Comparison of ENCODE assay signal across 11 mouse cellular contexts in the genomic region with DNA sequence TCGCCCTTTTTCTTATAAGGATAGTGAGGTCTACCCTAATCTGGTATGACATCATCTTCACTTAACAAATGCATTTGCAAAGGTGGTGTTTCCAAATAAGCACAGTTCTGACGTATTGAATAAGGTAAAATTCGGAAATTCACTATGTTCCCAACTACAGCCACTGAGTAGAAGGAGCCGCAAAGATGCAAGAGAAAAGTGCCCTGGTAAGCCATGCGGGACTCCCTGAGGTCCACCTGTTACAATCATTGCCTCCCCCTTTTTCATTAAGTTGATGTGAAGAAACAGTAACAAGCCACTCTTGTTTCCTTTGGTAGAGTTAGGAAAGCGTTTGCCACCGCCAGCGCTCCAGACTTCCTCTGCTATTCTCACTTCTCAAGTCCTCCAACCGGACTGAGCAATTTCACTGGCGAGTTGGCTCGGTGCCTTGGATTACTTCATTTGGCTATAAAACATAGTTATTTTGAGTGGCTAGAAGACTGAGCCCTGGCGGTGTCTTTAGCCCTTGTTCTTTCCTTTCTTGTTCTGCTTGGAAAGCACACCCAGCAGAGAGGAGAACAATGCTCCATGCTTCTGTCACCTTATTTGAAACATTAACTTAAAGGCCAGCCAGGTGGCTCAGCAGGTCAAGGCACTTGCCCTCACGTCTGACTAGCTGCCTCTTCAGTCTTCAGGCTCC. TPM values are rescaled to one million over a fixed set of nuclear protein-coding genes. Genes with fewer than 3 reads are reported as not detected.
A peak's percentile ranks its signal among the peaks of the same experiment; 100 is the strongest.
DNase-seq lines count a peak whose midpoint lies in the region; ATAC-seq and TF ChIP-seq lines count a peak whose summit lies in the region.
"Had no signal": no experiment of that assay in that cellular context is flagged by ENCODE, and none has a peak within 500 bp of the region (broad histone marks: within the 10 kb centered on the region; RNA-seq: fewer than 3 reads in every experiment).

No protein-coding gene starts in this region.

- no peaks in the 10 kb centered on the region for H3K27me3 ChIP-seq in heart, adult 2 months (ENCODE audit: control insufficient read depth, insufficient read depth, low read length)
- no peaks in the 10 kb centered on the region for H3K27me3 ChIP-seq in heart, embryonic 11.5 days (ENCODE audit: control insufficient read depth, insufficient read depth, low read length)
- H3K27me3 ChIP-seq in kidney, embryonic 15.5 days = no peaks in the 10 kb centered on the region
- H3K27me3 ChIP-seq: neural tube, embryonic 12.5 days had no signal

- H3K4me2 ChIP-seq in heart, embryonic 11.5 days = no peak overlapping the region
- H3K4me2 ChIP-seq in kidney, embryonic 15.5 days = peak overlapping the region; percentile 23
- H3K4me2 ChIP-seq: neural tube, embryonic 12.5 days had no signal

- H3K36me3 ChIP-seq in heart, adult 2 months (ENCODE audit: control insufficient read depth, insufficient read depth, low read length) = no peaks in the 10 kb centered on the region
- H3K36me3 ChIP-seq in heart, embryonic 11.5 days (ENCODE audit: control insufficient read depth, insufficient read depth, low read length) = no peaks in the 10 kb centered on the region
- H3K36me3 ChIP-seq in kidney, embryonic 15.5 days = no peaks in the 10 kb centered on the region
- H3K36me3 ChIP-seq: G1E; neural tube, embryonic 12.5 days had no signal

- DNase-seq in heart, adult 2 months = peak; percentile 74 to 84
- peak; percentile 88 for DNase-seq in adrenal gland, postnatal 10 days
- DNase-seq in gastrocnemius, postnatal 25 days = peak; percentile 77
- peak; percentile 91 for DNase-seq in lung, postnatal 25 days (ENCODE audit: low spot score)
- DNase-seq in thymus, postnatal 0 days (ENCODE audit: low spot score) = no peak
- no peak for DNase-seq in layer of hippocampus, postnatal 36 days

- no peak for ATAC-seq in heart, embryonic 11.5 days (replicated peaks; ENCODE audit: insufficient number of reproducible peaks, low FRiP score, low TSS enrichment)
- ATAC-seq in kidney, embryonic 15.5 days (replicated peaks; ENCODE audit: low FRiP score) = peak; percentile 71

- H3K27ac ChIP-seq in heart, adult 2 months = peak overlapping the region; percentile 61
- no peak overlapping the region for H3K27ac ChIP-seq in heart, embryonic 11.5 days (ENCODE audit: low read depth, low read length)
- H3K27ac ChIP-seq in kidney, embryonic 15.5 days = peak overlapping the region; percentile 70
- H3K27ac ChIP-seq: neural tube, embryonic 12.5 days had no signal

- no peak for TF ChIP-seq POLR2A in heart, adult 2 months (IDR thresholded peaks at IDR 0.05; ENCODE audit: insufficient read depth, low read depth, low read length)

- H3K9ac ChIP-seq in heart, adult 2 months (ENCODE audit: low read depth, low read length) = no peak overlapping the region
- H3K9ac ChIP-seq in heart, embryonic 11.5 days (ENCODE audit: low read depth, low read length) = no peak overlapping the region
- no peak overlapping the region for H3K9ac ChIP-seq in kidney, embryonic 15.5 days
- H3K9ac ChIP-seq: neural tube, embryonic 12.5 days had no signal

- intact Hi-C loops in heart, adult 2 months (cut with DNase I) = no loop called here

- TF ChIP-seq CTCF in heart, adult 2 months (IDR thresholded peaks at IDR 0.05) = peak; percentile 44

- 29% methylated on average over 13 of the region's 13 CpGs for WGBS in heart, adult 2 months
- 67% methylated on average over 13 of the region's 13 CpGs for WGBS in heart, embryonic 11.5 days (ENCODE audit: insufficient replicate concordance)
- 38% methylated on average over 13 of the region's 13 CpGs for WGBS in kidney, embryonic 15.5 days

- no peak overlapping the region for H3K4me3 ChIP-seq in heart, adult 2 months
- no peak overlapping the region for H3K4me3 ChIP-seq in heart, embryonic 11.5 days (ENCODE audit: low read depth, low read length)
- no peak overlapping the region for H3K4me3 ChIP-seq in kidney, embryonic 15.5 days (replicated peaks)
- H3K4me3 ChIP-seq: neural tube, embryonic 12.5 days had no signal

- no peaks in the 10 kb centered on the region for H3K79me2 ChIP-seq in heart, adult 2 months (replicated peaks; ENCODE audit: control insufficient read depth, insufficient read depth, low read length)

- H3K9me3 ChIP-seq in heart, embryonic 11.5 days (replicated peaks; ENCODE audit: control insufficient read depth, low read length) = no peaks in the 10 kb centered on the region
- no peaks in the 10 kb centered on the region for H3K9me3 ChIP-seq in kidney, embryonic 15.5 days (replicated peaks)
- H3K9me3 ChIP-seq: G1E; neural tube, embryonic 12.5 days had no signal

- 0 out of 2 replicates have a peak, but pooled peaks have one; percentile 57 for TF ChIP-seq EP300 in heart, adult 2 months (IDR thresholded peaks at IDR 0.05; ENCODE audit: insufficient read depth, low read depth, low read length)

- H3K4me1 ChIP-seq in heart, adult 2 months (ENCODE audit: control insufficient read depth, insufficient read depth, low read length) = peaks cover 6% of the 10 kb centered on the region
- H3K4me1 ChIP-seq in heart, embryonic 11.5 days (ENCODE audit: control insufficient read depth, insufficient read depth, low read length) = peaks cover 10% of the 10 kb centered on the region
- peaks cover 20% of the 10 kb centered on the region for H3K4me1 ChIP-seq in kidney, embryonic 15.5 days
- H3K4me1 ChIP-seq: neural tube, embryonic 12.5 days had no signal

RNA-seq across cellular contexts. Expression of gene B4galt1, which starts 14.9 kb away (rescaled TPM):
- 10 to 100 TPM; 68.7 to 69.7 TPM for total RNA-seq in heart, adult 2 months (2021)
- polyA plus RNA-seq in heart, adult 2 months (2012; rRNA removed) = 42.6 and 57.4 TPM in 2 replicates
- 43.9 and 50.2 TPM in 2 replicates for polyA plus RNA-seq in heart, embryonic 11.5 days (2014; fragmentation: Nextera tagmentation; extraction: Ambion mirVana)
- 10 to 100 TPM; 73.7 to 83.0 TPM for total RNA-seq in adrenal gland, postnatal 10 days (2021)
- total RNA-seq in gastrocnemius, postnatal 25 days (2021) = 10 to 100 TPM; 28.2 to 30.5 TPM
- polyA plus RNA-seq in kidney, embryonic 15.5 days (2015; fragmentation: Nextera tagmentation; extraction: Ambion mirVana) = 46.3 and 46.4 TPM in 2 replicates
- polyA plus RNA-seq in thymus, postnatal 0 days (2015; fragmentation: Nextera tagmentation; extraction: Ambion mirVana) = 29.6 and 32.0 TPM in 2 replicates
- 10 to 100 TPM in 1 of 2 experiments, 1 to 10 TPM in 1; 6.9 to 10.8 TPM for total RNA-seq in layer of hippocampus, postnatal 36 days (2021)

RNA-seq across cellular contexts. Expression of gene Spink4, which starts 51.2 kb away (rescaled TPM):
- under 1 TPM in 1 of 2 experiments, not detected in 1; 0.68 TPM for total RNA-seq in heart, adult 2 months (2021)
- 1.7 and 3.6 TPM in 2 replicates for polyA plus RNA-seq in heart, adult 2 months (2012; rRNA removed)
- polyA plus RNA-seq in heart, embryonic 11.5 days (2014; fragmentation: Nextera tagmentation; extraction: Ambion mirVana) = 5.9 and 7.9 TPM in 2 replicates
- 1 to 10 TPM; 4.6 to 4.8 TPM for total RNA-seq in adrenal gland, postnatal 10 days (2021)
- not detected for total RNA-seq in gastrocnemius, postnatal 25 days (2021)
- polyA plus RNA-seq in kidney, embryonic 15.5 days (2015; fragmentation: Nextera tagmentation; extraction: Ambion mirVana) = 1.1 and 31.9 TPM in 2 replicates
- 2.4 and 2.6 TPM in 2 replicates for polyA plus RNA-seq in thymus, postnatal 0 days (2015; fragmentation: Nextera tagmentation; extraction: Ambion mirVana)
- total RNA-seq in layer of hippocampus, postnatal 36 days (2021) = not detected
- total RNA-seq: G1E had no signal
- polyA plus RNA-seq: frontal cortex, adult 2 months; G1E; neural tube, embryonic 12.5 days had no signal

Comparison
In these comparisons a context has a peak if more than half of its experiments do, and no peak if none do; other contexts are left out.
1. DNase-seq: peak in heart, adult 2 months (2 of 2), adrenal gland, postnatal 10 days (single experiment), gastrocnemius, postnatal 25 days (single experiment) and lung, postnatal 25 days (single experiment); none in thymus, postnatal 0 days (single experiment) and layer of hippocampus, postnatal 36 days (0 of 2).